Mouse (Mus musculus) heart, embryonic 12.5 days (tissue): ENCODE measurements at regions not wholly inside any gene's neighbourhood (a gene's known extent, or its start where the extent isn't known, plus 50 kb on each side); places are given as distances from the start of the nearest gene placed in this dataset.

Source experiments
- ATAC-seq: fragments of 200-750 bp; cut with Nextera tagmentation; 2 replicates; pipeline ENCODE4 v1.8.0; 2017; ENCODE audit warnings: moderate TSS enrichment, moderate library complexity; ENCODE audit not compliant: insufficient number of reproducible peaks, low FRiP score
- H3K27ac ChIP-seq: fragments of 300-500 bp; sonication (generic); 2 replicates; pipeline ENCODE4 v1.5.1; 2016; ENCODE audit warnings: mild to moderate bottlenecking, moderate library complexity; ENCODE audit not compliant: poor library complexity, severe bottlenecking
- H3K27me3 ChIP-seq: fragments of 300-500 bp; sonication (generic); replicated peaks from 2 replicates; pipeline ENCODE4 v1.6.1; 2016; ENCODE audit warnings: mild to moderate bottlenecking, moderate library complexity
- H3K36me3 ChIP-seq: fragments of 300-500 bp; sonication (generic); 2 replicates; pipeline ENCODE4 v1.6.1; 2016; ENCODE audit warnings: mild to moderate bottlenecking, moderate library complexity
- H3K4me1 ChIP-seq: fragments of 300-500 bp; sonication (generic); replicated peaks from 2 replicates; pipeline ENCODE4 v1.6.1; 2016; ENCODE audit warnings: mild to moderate bottlenecking
- H3K4me2 ChIP-seq: fragments of 300-500 bp; sonication (generic); 2 replicates; pipeline ENCODE4 v1.6.1; 2016; ENCODE audit warnings: mild to moderate bottlenecking, moderate library complexity
- H3K4me3 ChIP-seq: fragments of 300-500 bp; sonication (generic); 2 replicates; pipeline ENCODE4 v1.5.1; 2016; ENCODE audit warnings: mild to moderate bottlenecking
- H3K9ac ChIP-seq: fragments of 300-500 bp; sonication (generic); 2 replicates; pipeline ENCODE4 v1.6.1; 2016; ENCODE audit warnings: mild to moderate bottlenecking, moderate library complexity
- H3K9me3 ChIP-seq: fragments of 300-500 bp; sonication (generic); replicated peaks from 2 replicates; pipeline ENCODE4 v1.6.1; 2016; ENCODE audit warnings: mild to moderate bottlenecking, moderate library complexity
- WGBS: fragments of 180-500 bp; shearing (Covaris S2); methylation state at CpG from one replicate; pipeline ENCODE4 v1.1.7; 2016; 5-methylcytosine and 5-hydroxymethylcytosine counted together

DNA sequence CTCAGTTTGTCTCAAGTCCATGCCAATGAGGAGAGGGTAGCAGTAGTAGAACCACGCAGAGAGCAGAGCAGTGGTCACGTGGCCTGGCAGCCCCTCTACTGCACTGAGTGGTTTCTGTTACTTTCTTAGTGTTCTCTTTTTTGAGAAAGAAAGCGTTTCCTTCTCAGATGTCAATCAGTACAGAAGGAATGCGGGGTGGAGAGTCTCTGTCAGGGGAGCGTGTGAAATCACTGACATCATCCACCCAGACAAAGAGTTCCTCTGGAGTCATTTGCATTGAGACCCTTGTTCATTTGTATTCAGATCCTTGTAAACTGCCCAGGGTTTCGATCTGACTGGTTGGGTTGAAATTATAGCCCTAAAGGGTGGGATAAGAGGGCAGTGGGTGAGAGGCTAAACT is 85.8 kb upstream of the Nckap5 start:
- Histone ChIP-seq H3K4me2 (no peak overlapping the region), H3K36me3 (no peaks in the 10 kb centered on the region), H3K9ac (no peak overlapping the region), H3K27me3 (no peaks in the 10 kb centered on the region), H3K4me3 (no peak overlapping the region), H3K4me1 (no peaks in the 10 kb centered on the region), H3K27ac (no peak overlapping the region), H3K9me3 (no peaks in the 10 kb centered on the region)
- no peak for ATAC-seq
- WGBS: 65% methylated on average over 6 of the region's 6 CpGs

DNA sequence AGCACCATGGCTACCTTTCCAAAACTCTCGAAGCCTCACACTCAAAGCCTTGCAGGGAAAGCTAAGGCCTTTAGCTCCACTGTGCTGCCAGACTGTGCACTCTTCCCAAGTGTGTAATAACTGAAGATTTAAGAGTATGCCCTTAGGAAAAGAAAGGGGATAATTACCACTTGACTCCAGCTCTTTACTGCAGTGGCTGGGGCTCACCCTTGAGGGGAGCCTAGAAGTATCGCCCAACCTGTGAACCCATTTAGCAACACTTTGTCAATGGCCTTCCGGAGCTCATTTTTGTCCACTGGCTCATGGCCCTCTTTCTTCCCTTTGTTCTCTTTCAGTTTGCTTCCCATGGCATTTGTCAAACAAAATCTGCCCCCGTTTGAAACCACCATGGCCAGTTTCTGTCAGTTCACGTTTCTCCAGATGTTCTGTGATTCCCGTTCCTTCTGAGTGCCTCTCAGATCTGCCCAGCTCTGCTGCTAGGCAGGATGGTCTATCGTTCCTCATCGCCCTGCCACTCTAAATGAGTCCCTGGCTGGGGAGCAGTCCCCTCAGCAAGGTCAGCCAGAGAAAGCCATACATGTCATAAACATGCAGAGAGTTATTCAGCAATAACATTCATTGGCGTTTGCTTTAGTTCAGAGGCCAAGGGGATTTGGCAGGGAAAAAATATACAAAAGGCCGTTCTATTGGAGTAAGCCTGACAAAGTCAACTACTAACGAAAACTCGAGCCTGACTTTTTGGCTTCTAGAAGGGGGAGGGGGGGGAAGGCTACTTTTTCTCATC is 80.9 kb upstream of the Nckap5 start:
- Histone ChIP-seq H3K4me3 (no peak overlapping the region), H3K4me2 (no peak overlapping the region), H3K9ac (no peak overlapping the region), H3K36me3 (no peaks in the 10 kb centered on the region), H3K27ac (no peak overlapping the region), H3K27me3 (no peaks in the 10 kb centered on the region), H3K9me3 (no peaks in the 10 kb centered on the region), H3K4me1 (no peaks in the 10 kb centered on the region)
- no peak for ATAC-seq
- 72% methylated on average over 12 of the region's 12 CpGs for WGBS

DNA sequence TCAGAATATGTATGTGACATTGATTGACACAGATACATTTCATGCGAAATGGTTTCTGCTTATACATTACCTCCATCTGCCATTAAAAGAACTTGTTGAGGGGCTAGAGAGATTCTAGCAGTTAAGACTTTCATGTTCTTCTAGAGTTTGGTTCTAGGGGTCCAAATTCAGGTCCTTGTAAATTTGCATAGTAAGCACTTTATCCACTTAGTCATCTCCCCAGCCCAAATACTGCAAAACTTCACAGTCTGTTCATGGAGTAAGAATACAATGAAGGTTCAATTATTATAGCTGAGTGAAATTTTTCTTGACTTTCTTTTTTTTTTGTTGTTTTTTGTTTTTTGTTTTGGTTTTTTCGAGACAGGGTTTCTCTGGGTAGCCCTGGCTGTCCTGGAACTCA is 76.8 kb upstream of the Nckap5 start:
- 69% methylated on average over 2 of the region's 2 CpGs for WGBS
- no peak overlapping the region for H3K4me2 ChIP-seq
- no peak overlapping the region for H3K4me3 ChIP-seq
- no peaks in the 10 kb centered on the region for H3K4me1 ChIP-seq
- no peak overlapping the region for H3K27ac ChIP-seq
- H3K27me3 ChIP-seq: no peaks in the 10 kb centered on the region
- H3K9ac ChIP-seq: no peak overlapping the region
- no peak for ATAC-seq
- H3K36me3 ChIP-seq: no peaks in the 10 kb centered on the region
- no peaks in the 10 kb centered on the region for H3K9me3 ChIP-seq

DNA sequence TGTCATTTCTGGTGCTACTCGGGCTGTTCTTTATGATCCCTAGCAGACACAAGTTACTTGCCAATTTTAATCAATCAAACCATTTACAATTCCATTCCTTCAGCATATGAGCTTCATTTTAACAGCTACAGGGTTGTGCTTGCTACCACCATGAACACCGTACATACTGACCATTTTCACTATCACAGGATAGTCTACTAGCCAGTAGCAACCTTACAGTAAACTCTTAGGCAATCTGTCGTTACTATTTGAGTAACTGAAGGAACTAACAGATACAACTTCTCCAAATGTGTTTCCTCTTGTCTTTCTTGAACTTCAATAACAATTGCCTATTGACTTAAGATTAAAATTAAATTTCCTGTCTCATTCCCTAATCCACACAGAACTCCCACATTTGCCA is 67.9 kb upstream of the Nckap5 start:
- WGBS: 73% methylated on average over 3 of the region's 3 CpGs
- no peaks in the 10 kb centered on the region; the same call in 1 of the 2 replicates for H3K4me1 ChIP-seq

DNA sequence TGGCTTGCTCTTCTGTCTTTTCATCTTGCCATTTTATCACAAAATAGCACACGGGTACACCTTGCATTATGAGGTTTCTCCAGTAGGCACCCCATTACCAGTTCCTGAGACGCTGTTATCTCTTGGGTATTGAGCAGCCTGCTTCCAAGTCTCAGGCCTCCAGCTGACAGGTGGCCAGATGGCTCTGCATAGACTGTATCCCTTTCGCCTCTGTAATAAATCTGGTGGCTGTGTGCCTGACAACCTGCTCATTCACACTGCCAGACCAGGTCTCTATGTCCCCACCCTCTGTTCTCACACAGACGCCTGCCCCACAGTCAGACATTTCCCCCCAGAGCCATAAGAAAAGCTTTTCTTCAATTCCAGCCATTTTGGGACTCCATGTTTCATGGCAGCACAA is 66.3 kb upstream of the Nckap5 start:
- WGBS: 61% methylated on average over 4 of the region's 4 CpGs
- no peak overlapping the region for H3K9ac ChIP-seq
- no peak overlapping the region for H3K27ac ChIP-seq
- H3K9me3 ChIP-seq: no peaks in the 10 kb centered on the region
- no peaks in the 10 kb centered on the region for H3K36me3 ChIP-seq
- H3K4me2 ChIP-seq: no peak overlapping the region
- H3K27me3 ChIP-seq: no peaks in the 10 kb centered on the region
- no peak for ATAC-seq
- H3K4me1 ChIP-seq: no peaks in the 10 kb centered on the region; the same call in 1 of the 2 replicates
- H3K4me3 ChIP-seq: no peak overlapping the region

More for the DNA sequence above, 67.9 kb upstream of the Nckap5 start:
- ATAC-seq: no peak
- H3K27me3 ChIP-seq: no peaks in the 10 kb centered on the region
- H3K36me3 ChIP-seq: no peaks in the 10 kb centered on the region
- no peaks in the 10 kb centered on the region for H3K9me3 ChIP-seq
- no peak overlapping the region for H3K9ac ChIP-seq
- no peak overlapping the region for H3K4me2 ChIP-seq
- no peak overlapping the region for H3K27ac ChIP-seq
- H3K4me3 ChIP-seq: no peak overlapping the region

DNA sequence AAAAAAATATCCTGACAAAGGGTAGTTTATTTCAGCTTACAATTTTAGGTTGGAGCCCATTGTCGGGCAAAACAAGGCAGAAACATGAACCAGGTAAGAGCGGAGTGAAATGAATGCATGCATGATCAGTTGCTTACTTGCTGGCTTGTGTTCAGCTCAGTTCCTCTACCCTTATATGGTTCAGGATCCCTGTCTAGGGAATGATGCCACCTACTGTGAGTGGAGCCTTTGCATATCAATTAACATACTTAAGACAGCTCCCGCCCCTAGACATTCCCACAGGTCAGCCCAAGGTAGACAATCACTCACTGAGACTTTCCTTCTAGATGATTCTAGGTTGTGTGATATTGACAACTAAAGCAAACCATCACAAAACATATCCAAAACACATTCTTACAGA is 50.2 kb upstream of the Nckap5 start:
- Histone ChIP-seq H3K4me1 (no peaks in the 10 kb centered on the region), H3K4me3 (no peak overlapping the region), H3K27me3 (no peaks in the 10 kb centered on the region), H3K9me3 (no peaks in the 10 kb centered on the region), H3K4me2 (no peak overlapping the region), H3K9ac (no peak overlapping the region), H3K27ac (no peak overlapping the region), H3K36me3 (no peaks in the 10 kb centered on the region)
- no peak for ATAC-seq
- 81% methylated on average over 3 of the region's 3 CpGs for WGBS
